Mouse (Mus musculus): ENCODE results near the gene Ada.

The Ada gene

GRCm38 (mm10) chr2:163732021-163732420 is 18.0 kb downstream of the Ada start:
- DNase-seq (ENCODE audit: low spot score in 2 of 2): no peak

GRCm38 (mm10) chr2:163728300-163728699 is 21.7 kb downstream of the Ada start:
- no peak for DNase-seq (ENCODE audit: low spot score in 2 of 2)

GRCm38 (mm10) chr2:163726766-163727393 is 23.2 kb downstream of the Ada start:
- no peak for DNase-seq (ENCODE audit: low spot score in 2 of 2)

DNA sequence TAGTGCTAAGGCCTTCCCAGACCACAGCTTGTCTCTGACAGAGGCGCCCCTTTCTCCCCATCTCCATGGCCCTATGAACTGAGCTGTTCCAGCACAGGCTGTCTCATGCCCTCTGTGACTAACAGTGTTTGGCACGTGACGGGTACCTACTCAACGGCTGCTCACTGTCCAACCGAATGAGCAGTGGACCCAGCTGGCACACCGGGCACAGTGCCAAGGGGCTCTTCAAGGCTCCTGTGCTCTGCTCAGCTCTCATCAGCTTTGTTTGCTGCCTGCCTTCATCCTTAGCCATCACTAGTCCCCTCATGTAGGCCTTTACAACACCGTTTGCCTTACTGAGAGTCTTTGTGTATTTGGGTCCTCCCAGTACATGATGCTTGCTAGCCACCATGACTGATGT is 27.5 kb downstream of the Ada start:
- DNase-seq (ENCODE audit: low spot score in 2 of 2): no peak

DNA sequence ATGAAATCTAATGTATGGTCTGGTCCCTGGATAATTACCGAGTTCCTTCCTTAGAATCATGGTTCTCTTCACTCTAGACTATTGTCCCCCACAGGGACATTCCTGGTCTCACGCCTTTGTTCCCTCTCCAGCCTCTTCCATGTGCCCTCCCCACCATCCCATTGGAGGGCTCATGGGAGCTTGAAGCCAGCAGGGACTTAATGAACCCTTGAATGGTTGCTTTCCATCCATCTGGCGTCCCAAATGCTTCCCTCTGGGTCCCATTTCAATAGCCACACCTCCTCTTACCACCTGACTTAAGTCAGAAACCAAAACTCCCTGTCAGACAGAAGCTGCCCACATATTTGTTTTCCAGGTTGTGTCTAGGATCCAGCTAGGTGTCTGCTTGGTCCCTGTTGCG is 30.4 kb downstream of the Ada start:
- DNase-seq (ENCODE audit: low spot score in 2 of 2): no peak

DNA sequence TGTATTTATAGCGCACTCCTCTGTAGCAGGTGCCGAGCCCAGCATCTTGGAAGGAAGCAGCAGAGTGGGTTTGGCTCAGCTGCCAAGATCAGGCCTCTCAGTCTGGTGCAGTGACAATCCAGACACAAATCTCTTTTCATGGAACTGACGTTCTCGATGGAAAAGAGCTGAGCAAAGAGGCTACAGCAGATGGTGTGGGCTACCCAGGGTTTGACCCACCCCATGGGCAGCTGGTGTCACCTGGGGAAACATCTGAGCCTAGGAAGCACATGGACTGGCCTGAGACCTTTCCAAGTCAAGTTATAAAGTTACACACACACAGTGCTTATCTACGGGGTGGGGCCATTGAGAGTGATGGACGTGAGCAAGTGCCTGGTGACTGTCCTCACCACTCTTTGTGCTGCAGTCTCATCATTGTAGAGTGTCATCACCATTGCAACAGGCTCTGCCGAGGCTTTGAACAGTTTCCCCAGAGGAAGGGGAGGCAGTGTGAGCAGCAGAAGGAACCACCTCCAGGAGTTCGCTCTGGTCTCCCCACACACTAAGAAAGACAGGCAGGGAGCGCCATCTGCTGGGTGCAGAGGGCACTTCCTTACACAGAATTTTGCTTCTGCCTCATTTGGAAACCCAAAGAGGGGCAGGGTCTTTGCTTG is 31.0 kb downstream of the Ada start:
- peak; percentile 63 to 77 for DNase-seq (ENCODE audit: low spot score in 2 of 2)

- DNase-seq (ENCODE audit: low spot score in 2 of 2): no peak
Observed at GRCm38 (mm10) chr2:163718526-163718925, 31.5 kb downstream of the Ada start.

- DNase-seq (ENCODE audit: low spot score in 2 of 2): no peak
Observed at GRCm38 (mm10) chr2:163716853-163717252, 33.2 kb downstream of the Ada start.

GRCm38 (mm10) chr2:163716448-163716847 is 33.6 kb downstream of the Ada start:
- no peak for DNase-seq (ENCODE audit: low spot score in 2 of 2)

DNA sequence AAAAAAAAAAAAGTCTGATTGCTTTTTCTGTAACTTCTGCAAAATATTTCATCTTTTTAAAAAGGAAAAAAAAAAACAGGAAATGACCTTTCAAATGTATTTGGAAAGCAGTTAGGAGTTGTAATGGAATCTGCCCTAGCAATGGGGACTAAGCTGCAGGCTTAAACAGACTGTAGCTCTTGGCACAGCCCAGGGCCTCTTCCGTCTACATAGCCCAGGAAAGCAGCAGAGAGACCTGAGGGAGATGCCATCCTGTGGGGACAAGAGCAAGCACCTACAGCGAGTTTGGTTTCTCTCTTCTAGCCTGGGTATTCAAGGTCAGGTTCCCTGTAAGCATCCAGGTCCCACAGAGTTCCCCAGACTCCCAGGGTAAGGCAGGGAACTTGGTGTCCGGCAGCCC is 36.7 kb downstream of the Ada start:
- DNase-seq (ENCODE audit: low spot score in 2 of 2): no peak

DNA sequence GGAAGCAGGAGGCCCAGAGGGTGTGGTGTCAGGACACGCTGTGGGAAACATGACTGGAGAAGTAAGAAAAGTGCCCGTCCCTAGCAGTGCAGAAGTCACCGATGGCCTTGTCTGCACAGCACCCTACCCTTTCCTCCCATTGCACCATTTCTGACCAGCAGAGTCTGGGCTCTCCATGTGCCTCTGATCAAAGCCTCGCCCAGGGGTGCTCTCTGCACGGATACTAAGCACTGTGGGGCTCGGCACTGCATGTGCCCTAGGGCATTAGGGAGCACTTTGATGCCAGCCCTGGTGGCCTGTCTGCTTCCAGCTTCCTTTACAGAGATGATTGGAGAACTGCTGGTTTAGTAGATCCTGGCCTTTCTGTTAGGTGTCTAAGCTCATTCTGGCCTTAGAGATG is 37.2 kb downstream of the Ada start:
- no peak for DNase-seq (ENCODE audit: low spot score in 2 of 2)

GRCm38 (mm10) chr2:163712473-163712872 is 37.6 kb downstream of the Ada start:
- no peak for DNase-seq (ENCODE audit: low spot score in 2 of 2)

GRCm38 (mm10) chr2:163711368-163711868 is 38.6 kb downstream of the Ada start:
- no peak for DNase-seq (ENCODE audit: low spot score in 2 of 2)

DNA sequence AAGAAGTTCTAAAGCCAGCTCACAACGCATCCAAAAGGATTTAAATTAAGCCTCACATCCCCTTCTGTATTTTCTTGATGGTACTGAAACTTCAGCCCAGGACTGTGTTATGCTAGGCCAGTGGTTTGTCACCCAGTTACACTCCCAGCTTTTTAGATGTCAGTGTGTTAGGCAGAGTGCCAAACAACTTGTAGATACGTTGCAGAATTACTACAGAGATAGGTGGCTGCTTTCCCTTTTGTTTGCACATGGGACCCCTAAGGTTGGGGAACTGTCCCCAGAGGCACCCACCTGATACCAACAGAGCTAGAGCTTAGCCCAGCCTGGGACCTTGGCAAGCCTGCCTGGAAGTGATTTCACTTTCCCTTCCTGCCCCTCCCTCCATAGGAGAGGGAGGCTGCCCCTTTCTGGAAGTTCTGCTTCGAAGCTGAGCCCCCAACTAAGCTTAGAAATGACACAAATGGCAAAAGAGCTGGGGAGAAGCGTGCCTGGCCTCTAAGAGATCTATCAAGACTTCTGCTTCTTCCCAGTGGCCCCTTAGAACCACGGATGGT is 39.4 kb downstream of the Ada start:
- DNase-seq (ENCODE audit: low spot score in 2 of 2): no peak

- DNase-seq (ENCODE audit: low spot score in 2 of 2): no peak
Observed at GRCm38 (mm10) chr2:163710000-163710399, 40.0 kb downstream of the Ada start.

DNA sequence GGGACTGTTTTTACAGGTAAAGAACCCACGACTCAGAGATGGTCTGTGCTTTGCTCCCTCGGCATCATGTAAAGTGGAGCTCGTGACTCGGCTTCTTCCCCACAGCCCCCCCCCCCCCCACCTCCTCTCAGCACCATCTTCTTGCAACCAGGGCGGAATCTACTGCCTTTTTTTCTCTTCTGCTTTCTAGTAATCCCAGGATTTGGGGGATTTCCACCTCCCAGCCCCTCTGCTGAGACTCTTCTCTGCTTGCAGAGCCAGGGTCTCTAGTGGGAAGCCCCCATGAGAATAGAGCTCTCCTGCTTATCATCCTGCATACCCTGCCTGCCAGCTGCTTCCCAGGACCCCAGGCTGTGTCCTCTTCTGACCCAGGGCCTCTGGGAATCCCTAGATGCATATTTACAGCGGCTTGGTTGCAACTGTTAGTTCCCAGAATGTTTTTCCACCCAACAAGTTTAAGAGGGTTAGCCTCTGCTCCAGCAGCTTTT is 41.2 kb downstream of the Ada start:
- no peak for DNase-seq (ENCODE audit: low spot score in 2 of 2)

DNA sequence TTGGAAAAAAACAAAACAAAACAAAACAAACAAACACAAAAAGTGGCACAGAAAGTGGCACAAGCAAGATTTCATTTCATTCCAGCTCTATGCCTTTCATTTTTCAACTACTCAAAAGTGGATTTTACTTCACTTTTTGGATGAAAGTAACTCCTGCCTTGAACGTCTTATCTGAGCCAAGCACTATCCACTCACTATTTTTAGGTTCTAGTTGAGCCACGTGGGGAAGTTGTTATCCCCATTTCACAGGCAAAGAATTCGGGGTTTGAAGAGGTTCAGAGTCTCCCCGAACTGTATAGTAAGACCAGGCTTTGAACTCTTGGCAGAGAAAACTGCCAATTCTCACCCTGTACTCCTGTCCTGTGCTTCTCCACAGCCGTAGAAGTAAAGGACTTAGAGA is 41.7 kb downstream of the Ada start:
- DNase-seq (ENCODE audit: low spot score in 2 of 2): no peak

- no peak for DNase-seq (ENCODE audit: low spot score in 2 of 2)
Observed at GRCm38 (mm10) chr2:163703599-163704260, 46.3 kb downstream of the Ada start.

GRCm38 (mm10) chr2:163702921-163703320 is 47.1 kb downstream of the Ada start:
- no peak for DNase-seq (ENCODE audit: low spot score in 2 of 2)

DNA sequence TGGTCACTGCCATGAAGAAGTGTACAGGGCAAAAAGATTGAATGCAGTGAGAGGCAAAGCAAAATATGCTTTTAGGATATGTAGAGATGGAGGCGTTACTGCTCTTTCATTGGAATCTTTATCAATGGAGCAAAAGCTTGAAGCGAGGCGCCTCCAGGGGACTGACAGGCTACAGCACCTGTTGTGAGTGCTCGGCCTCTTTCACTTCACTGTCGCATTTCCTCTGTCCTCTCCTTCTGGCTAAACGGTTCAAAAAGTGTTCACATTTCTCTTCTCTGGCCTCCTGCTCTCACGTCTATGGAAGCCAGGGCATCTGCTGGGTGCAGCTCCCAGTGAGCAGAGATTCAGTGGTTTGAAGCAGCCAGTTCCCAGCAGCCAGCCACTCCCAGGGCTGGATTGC is 47.6 kb downstream of the Ada start:
- no peak for DNase-seq (ENCODE audit: low spot score in 2 of 2)

DNA sequence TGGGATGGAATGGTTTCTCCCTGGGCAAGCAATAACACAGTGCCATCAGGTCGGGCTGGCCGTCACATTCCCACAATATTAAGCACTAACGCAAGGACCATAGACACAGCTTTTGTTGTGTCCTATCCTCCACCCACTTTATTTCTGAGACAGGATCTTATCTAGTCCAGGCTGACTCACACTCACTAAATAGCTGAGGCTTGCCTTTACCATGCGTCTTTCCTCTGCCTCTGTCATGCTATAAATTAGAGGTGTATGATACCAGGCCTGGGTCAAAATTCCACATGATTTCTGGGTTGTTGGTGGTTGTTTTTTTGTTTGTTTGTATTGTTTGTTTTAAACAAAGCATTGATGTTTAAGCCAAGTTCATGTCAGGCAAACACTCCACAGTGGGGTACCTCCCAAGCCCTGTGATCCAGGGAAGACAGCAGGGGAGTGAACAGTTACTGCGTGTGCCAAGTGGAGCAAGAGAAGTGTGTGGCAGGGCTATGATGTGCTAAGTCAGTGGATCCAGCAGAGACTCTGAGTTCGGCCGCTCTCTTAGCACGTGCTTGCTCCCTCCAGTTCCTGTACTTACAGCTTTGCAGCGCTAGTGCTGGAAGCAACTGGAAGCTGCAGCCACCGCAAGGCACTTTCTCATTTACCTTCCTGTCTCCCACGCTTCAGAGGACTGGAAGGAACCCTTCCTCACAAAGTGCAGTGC is 50.8 kb downstream of the Ada start:
- DNase-seq (ENCODE audit: low spot score in 2 of 2): no peak

Measured in spleen, postnatal 14 days (tissue).